Mouse (Mus musculus): ENCODE data around the gene Traf6.

Gene Traf6

GRCm38 (mm10) chr2:101678236-101679021 is at the start of gene Traf6:
TSS of gene Traf6 (plus strand) at chr2:101678429.
- DNase-seq (ENCODE audit: low read depth): peak; percentile 87

GRCm38 (mm10) chr2:101638979-101639839 is 39.0 kb upstream of the Traf6 start:
- no peak for DNase-seq (ENCODE audit: low read depth)

- no peak for DNase-seq (ENCODE audit: low read depth)
Observed at GRCm38 (mm10) chr2:101639840-101640350, 38.3 kb upstream of the Traf6 start.

DNA sequence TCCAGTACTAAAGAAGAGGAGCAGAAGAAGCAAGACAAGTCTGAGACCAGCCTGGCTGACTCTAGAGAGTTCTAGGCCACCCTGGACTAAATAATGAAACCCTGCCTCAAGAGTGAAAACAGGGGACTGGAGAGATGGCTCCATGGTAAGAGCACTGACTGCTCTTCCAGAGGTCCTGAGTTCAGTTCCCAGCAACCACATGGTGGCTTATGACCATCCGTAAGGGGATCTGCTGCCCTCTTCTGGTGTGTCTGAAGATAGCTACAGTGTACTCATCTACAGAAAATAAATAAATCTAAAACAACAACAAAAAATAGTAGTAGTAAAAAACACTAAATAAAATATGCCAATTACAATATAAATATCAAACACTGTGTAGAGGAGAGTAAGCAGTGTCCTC is 32.4 kb upstream of the Traf6 start:
- no peak for DNase-seq (ENCODE audit: low read depth)

- DNase-seq (ENCODE audit: low read depth): no peak
Observed at GRCm38 (mm10) chr2:101648361-101648760, 29.9 kb upstream of the Traf6 start.

DNA sequence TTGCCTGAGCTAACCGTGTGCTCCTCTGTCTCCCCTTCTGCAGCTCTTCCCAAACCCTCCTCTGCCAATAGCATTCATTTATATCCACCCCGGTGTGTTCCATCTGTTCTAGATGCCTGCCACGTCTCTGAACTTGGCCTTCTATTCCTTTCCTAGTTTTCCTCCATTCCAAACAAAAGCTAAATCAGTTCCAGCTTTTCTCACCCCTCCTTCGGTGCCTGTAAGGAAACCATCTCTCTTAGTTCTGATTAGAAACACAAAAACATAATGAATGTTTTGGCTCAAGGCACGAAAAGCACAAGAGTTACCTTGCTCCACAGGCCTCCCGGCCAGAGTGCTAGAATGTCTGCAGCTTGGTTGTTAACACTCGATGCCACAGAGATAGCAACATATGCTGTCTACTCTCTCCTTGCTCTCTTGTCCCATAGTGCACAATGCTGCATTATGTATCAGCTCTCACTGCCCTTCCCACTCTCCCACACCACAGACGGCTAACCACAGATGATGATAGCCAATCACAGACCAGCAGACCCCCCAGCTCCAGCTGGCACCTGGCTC is 29.0 kb upstream of the Traf6 start, which contains the start of the genes Rag1 and B230118H07Rik:
TSS of gene Rag1 (minus strand) at position 388 of the 558 bp plus-strand sequence.
TSS of gene B230118H07Rik (minus strand) at position 419 of the 558 bp plus-strand sequence.
- no peak for DNase-seq (ENCODE audit: low read depth)

GRCm38 (mm10) chr2:101650446-101650845 is 27.8 kb upstream of the Traf6 start:
- no peak for DNase-seq (ENCODE audit: low read depth)

DNA sequence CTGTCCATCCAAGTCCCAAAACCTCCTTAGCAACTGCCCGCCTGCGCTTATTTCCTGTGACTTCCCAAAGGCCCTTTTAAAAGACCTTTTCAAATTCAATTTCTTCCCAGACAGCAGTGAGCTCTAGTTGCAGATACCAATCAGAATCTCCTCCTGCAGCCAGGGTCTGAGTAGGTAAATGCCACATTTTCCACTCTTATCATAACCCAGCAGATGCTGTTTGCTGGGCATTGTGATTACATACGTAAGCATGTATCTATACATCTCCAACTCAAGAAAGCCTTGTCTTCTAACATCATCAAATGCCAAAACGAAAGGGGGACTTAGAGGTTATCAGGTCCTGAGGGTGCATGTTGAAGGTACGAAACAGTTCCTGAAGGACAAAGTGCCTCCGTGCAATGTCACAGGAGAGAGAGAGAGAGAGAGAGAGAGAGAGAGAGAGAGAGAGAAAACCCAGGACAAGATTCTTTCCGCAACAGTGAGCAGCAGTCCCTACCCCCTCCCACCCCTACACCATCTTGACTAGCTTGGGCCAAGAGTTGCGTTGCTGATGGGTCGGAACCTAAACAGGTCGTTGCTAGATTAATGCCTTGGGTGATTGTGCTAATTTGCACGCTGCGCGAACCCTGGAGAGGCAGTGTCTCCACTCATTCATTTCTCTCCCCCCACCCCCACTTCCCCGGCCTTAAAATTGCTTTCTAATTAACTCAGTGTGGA is 25.9 kb upstream of the Traf6 start:
- DNase-seq (ENCODE audit: low read depth): no peak

GRCm38 (mm10) chr2:101652921-101653597 is 25.2 kb upstream of the Traf6 start:
- DNase-seq (ENCODE audit: low read depth): peak; percentile 68

GRCm38 (mm10) chr2:101660536-101660935 is 17.7 kb upstream of the Traf6 start:
- DNase-seq (ENCODE audit: low read depth): no peak

- peak; percentile 72 for DNase-seq (ENCODE audit: low read depth)
Observed at GRCm38 (mm10) chr2:101665058-101665702, 13.0 kb upstream of the Traf6 start.

DNA sequence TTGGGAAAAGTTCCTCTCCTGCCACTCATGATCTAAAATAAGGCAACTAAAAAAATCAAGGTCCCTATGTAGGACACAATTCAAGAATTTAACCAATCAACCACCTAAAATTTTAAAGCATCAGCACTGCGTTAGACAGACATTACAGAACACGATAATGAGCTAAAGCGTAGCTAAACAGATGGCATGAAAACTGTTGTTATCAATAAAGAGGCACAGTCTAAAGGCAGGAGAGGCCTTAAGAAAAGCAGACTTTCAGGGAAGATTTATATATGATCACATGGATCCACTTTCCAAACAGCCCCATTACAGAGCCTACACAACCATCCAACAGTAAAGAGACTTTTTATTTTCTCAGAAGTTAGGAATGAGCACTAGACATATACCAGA is 12.5 kb upstream of the Traf6 start:
- no peak for DNase-seq (ENCODE audit: low read depth)

GRCm38 (mm10) chr2:101668751-101669150 is 9.5 kb upstream of the Traf6 start:
- DNase-seq (ENCODE audit: low read depth): no peak

- DNase-seq (ENCODE audit: low read depth): no peak
Observed at GRCm38 (mm10) chr2:101673547-101673946, 4.7 kb upstream of the Traf6 start.

DNA sequence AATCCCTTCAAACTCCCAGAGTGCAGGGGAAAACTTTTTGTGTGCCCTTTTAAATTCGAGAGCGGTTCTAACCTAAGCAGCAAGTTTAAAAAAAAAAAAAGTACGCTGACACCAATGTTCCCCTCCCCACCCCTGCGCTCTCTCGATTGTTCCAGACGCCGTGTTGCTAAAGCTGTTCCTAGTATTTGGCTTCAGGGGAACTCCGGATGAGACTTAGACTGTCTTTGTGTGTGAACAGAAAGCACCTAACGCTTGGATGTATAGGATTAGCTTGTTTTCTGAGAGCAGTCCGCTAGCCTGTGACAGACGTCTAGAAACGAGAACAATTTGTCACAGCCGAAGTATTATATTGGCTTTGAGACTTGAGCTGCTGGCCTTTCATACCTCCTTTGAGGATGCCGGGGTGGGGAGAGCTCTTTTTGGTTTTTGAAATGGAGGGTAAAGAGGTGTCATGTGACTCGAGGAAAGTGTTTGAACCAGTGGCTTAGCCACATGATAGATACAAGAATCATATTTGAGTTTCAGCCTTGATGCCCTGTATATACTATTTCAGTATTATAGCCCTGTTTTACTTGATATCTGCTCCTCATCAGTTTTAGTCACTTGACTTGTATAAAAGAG is 1.0 kb downstream of the Traf6 start:
- DNase-seq (ENCODE audit: low read depth): peak; percentile 34

GRCm38 (mm10) chr2:101684421-101684820 is 6.2 kb downstream of the Traf6 start:
- DNase-seq (ENCODE audit: low read depth): no peak

DNA sequence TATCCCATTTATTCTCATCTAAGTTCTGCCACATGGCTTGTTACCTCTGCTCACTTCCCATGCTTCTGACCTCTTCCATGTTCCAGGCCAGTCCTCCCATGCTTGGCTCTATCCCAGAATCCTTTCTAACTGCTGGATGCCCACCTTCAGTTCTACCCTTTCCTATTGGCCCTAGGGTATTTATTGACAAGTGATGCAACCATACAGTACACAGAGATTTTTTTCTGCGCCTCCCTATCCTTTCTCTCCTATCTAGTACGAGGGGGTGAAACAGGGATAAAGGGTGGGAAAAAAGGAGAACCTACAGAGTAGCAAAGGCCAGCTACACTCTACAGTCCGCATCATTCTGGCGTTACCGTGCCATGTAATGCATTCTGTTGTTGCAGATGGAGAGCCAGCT is 9.8 kb downstream of the Traf6 start:
- DNase-seq (ENCODE audit: low read depth): no peak

DNA sequence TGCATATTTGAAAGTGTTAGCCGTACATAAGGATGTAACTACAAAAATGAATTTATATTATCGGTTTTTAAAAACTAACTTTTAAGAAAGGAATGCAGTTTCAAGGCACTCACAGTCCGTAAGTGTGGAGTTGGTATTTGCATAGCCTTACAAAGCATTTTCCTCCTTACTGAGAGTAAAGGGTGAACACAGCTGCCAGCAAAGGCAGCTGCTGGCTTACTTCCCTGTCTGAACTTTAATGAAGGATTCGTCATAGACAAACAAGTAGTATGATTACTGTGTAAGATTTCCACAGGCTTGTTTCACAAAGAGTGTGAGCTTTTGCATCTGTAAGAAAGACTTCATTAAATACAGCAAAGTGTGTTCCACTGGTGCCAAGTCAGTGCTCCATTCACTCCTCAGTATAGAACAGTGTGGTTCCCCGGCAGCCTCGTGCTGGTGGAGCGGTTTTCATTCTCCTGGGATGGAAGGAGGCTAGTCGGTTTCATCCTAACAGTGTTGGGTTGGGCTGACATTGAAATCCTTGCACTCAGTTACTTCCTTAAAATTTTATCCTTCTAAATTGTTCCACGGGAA is 12.1 kb downstream of the Traf6 start:
- no peak for DNase-seq (ENCODE audit: low read depth)

GRCm38 (mm10) chr2:101693043-101693442 is 14.8 kb downstream of the Traf6 start:
- DNase-seq (ENCODE audit: low read depth): no peak

Data from 416B (cell line).